Mouse (Mus musculus) macrophage (primary cell): ENCODE data around the gene Usp46. TPM values are rescaled to one million over a fixed set of nuclear protein-coding genes. Genes with fewer than 3 reads are reported as not detected.

ENCODE experiments used
- H3K27ac ChIP-seq: fragments of 350-480 bp; formaldehyde crosslinking; 2 replicates; pipeline ENCODE4 v1.9.0; 2021
- H3K36me3 ChIP-seq: fragments of 350-480 bp; formaldehyde crosslinking; 2 replicates; pipeline ENCODE4 v1.9.0; 2021; ENCODE audit errors: inconsistent target
- H3K4me3 ChIP-seq: fragments of 350-480 bp; formaldehyde crosslinking; 2 replicates; pipeline ENCODE4 v1.9.0; 2021; ENCODE audit errors: inconsistent target
- H3K79me2 ChIP-seq: fragments of 350-480 bp; formaldehyde crosslinking; 2 replicates; pipeline ENCODE4 v1.9.0; 2021; ENCODE audit errors: inconsistent target
- WGBS: methylation state at CpG from one replicate; pipeline ENCODE4 v1.1.7; 2026; ENCODE audit warnings: inconsistent platforms; ENCODE audit not compliant: missing documents; 5-methylcytosine and 5-hydroxymethylcytosine counted together
- polyA plus RNA-seq: library from polyadenylated mRNA; stranded (reverse); fragments of 250-400 nt; gene quantifications from 3 replicates; pipeline ENCODE4 v1.2.4, GENCODE M21; 2018; ENCODE audit warnings: inconsistent platforms

Gene Usp46
- polyA plus RNA-seq, 1 experiment from 2014 or later, result 6.1 TPM

- WGBS, result 92% methylated on average over 3 of the region's 4 CpGs
- Histone ChIP-seq H3K27ac (no peak overlapping the region), H3K79me2 (no peaks in the 10 kb centered on the region), H3K4me3 (no peak overlapping the region), H3K36me3 (no peaks in the 10 kb centered on the region)
Observed at GRCm38 (mm10) chr5:74020506-74020905, 47.7 kb downstream of the Usp46 start.

- Histone ChIP-seq H3K27ac (no peak overlapping the region), H3K4me3 (no peak overlapping the region), H3K79me2 (no peaks in the 10 kb centered on the region), H3K36me3 (no peaks in the 10 kb centered on the region)
- 80% methylated on average over 8 of the region's 8 CpGs for WGBS
Observed at GRCm38 (mm10) chr5:74018870-74019565, 49.2 kb downstream of the Usp46 start.

- H3K4me3 ChIP-seq, result no peak overlapping the region
- no peaks in the 10 kb centered on the region for H3K79me2 ChIP-seq
- no peak overlapping the region for H3K27ac ChIP-seq
- no peaks in the 10 kb centered on the region for H3K36me3 ChIP-seq
- WGBS, result 75% methylated on average over 5 of the region's 5 CpGs
Observed at GRCm38 (mm10) chr5:74017488-74017887, 50.7 kb downstream of the Usp46 start.

- no peaks in the 10 kb centered on the region for H3K79me2 ChIP-seq
- no peaks in the 10 kb centered on the region for H3K36me3 ChIP-seq
- no peak overlapping the region for H3K27ac ChIP-seq
- WGBS, result 91% methylated on average over 10 of the region's 10 CpGs
- H3K4me3 ChIP-seq, result no peak overlapping the region
Observed at GRCm38 (mm10) chr5:74011629-74012028, 56.6 kb downstream of the Usp46 start.

GRCm38 (mm10) chr5:74007492-74008070 lies 60.6 kb downstream of the Usp46 start:
- H3K79me2 ChIP-seq, result no peaks in the 10 kb centered on the region
- H3K27ac ChIP-seq, result no peak overlapping the region
- no peak overlapping the region for H3K4me3 ChIP-seq
- 88% methylated on average over 3 of the region's 3 CpGs for WGBS
- no peaks in the 10 kb centered on the region for H3K36me3 ChIP-seq

- Histone ChIP-seq H3K79me2 (no peaks in the 10 kb centered on the region), H3K27ac (no peak overlapping the region), H3K36me3 (no peaks in the 10 kb centered on the region), H3K4me3 (no peak overlapping the region)
- WGBS, result 100% methylated on average over 2 of the region's 2 CpGs
Observed at GRCm38 (mm10) chr5:74005936-74006335, 62.3 kb downstream of the Usp46 start.

- Histone ChIP-seq H3K4me3 (no peak overlapping the region), H3K36me3 (no peaks in the 10 kb centered on the region), H3K27ac (no peak overlapping the region), H3K79me2 (no peaks in the 10 kb centered on the region)
- 19% methylated on average over 9 of the region's 9 CpGs for WGBS
Observed at GRCm38 (mm10) chr5:74001743-74002142, 66.5 kb downstream of the Usp46 start.

GRCm38 (mm10) chr5:73998966-73999365 lies 69.3 kb downstream of the Usp46 start:
- no peaks in the 10 kb centered on the region for H3K36me3 ChIP-seq
- no peak overlapping the region for H3K4me3 ChIP-seq
- H3K27ac ChIP-seq, result no peak overlapping the region
- 54% methylated on average over 5 of the region's 5 CpGs for WGBS
- H3K79me2 ChIP-seq, result no peaks in the 10 kb centered on the region

GRCm38 (mm10) chr5:73994850-73995249 lies 73.4 kb downstream of the Usp46 start:
- Histone ChIP-seq H3K79me2 (no peaks in the 10 kb centered on the region), H3K4me3 (no peak overlapping the region), H3K27ac (no peak overlapping the region), H3K36me3 (no peaks in the 10 kb centered on the region)

GRCm38 (mm10) chr5:73993538-73993937 lies 74.7 kb downstream of the Usp46 start:
- WGBS, result 73% methylated on average over 4 of the region's 4 CpGs

GRCm38 (mm10) chr5:73992321-73992720 lies 75.9 kb downstream of the Usp46 start:
- 91% methylated on average over 13 of the region's 13 CpGs for WGBS
- H3K4me3 ChIP-seq, result no peak overlapping the region
- H3K36me3 ChIP-seq, result no peaks in the 10 kb centered on the region
- H3K27ac ChIP-seq, result no peak overlapping the region
- no peaks in the 10 kb centered on the region for H3K79me2 ChIP-seq

More at GRCm38 (mm10) chr5:73993538-73993937, 74.7 kb downstream of the Usp46 start:
- H3K79me2 ChIP-seq, result no peaks in the 10 kb centered on the region
- no peaks in the 10 kb centered on the region for H3K36me3 ChIP-seq
- no peak overlapping the region for H3K4me3 ChIP-seq
- H3K27ac ChIP-seq, result no peak overlapping the region

- Histone ChIP-seq H3K4me3 (no peak overlapping the region), H3K79me2 (no peaks in the 10 kb centered on the region), H3K27ac (no peak overlapping the region), H3K36me3 (no peaks in the 10 kb centered on the region)
- WGBS, result 88% methylated on average over 3 of the region's 3 CpGs
Observed at GRCm38 (mm10) chr5:73989532-73989931, 78.7 kb downstream of the Usp46 start.

GRCm38 (mm10) chr5:73987777-73988560 lies 80.3 kb downstream of the Usp46 start:
- Histone ChIP-seq H3K79me2 (no peaks in the 10 kb centered on the region), H3K27ac (no peak overlapping the region), H3K4me3 (no peak overlapping the region), H3K36me3 (no peaks in the 10 kb centered on the region)
- 80% methylated on average over 10 of the region's 13 CpGs for WGBS

- 89% methylated on average over 11 of the region's 11 CpGs for WGBS
- Histone ChIP-seq H3K27ac (no peak overlapping the region), H3K4me3 (no peak overlapping the region), H3K79me2 (no peaks in the 10 kb centered on the region), H3K36me3 (no peaks in the 10 kb centered on the region)
Observed at GRCm38 (mm10) chr5:73977426-73977825, 90.8 kb downstream of the Usp46 start.

GRCm38 (mm10) chr5:73971701-73972100 lies 96.5 kb downstream of the Usp46 start:
- Histone ChIP-seq H3K79me2 (no peaks in the 10 kb centered on the region), H3K27ac (no peak overlapping the region), H3K4me3 (no peak overlapping the region), H3K36me3 (no peaks in the 10 kb centered on the region)
- 83% methylated on average over 5 of the region's 5 CpGs for WGBS
